Comparison of ENCODE assay signal across 25 mouse cellular contexts in the genomic region with DNA sequence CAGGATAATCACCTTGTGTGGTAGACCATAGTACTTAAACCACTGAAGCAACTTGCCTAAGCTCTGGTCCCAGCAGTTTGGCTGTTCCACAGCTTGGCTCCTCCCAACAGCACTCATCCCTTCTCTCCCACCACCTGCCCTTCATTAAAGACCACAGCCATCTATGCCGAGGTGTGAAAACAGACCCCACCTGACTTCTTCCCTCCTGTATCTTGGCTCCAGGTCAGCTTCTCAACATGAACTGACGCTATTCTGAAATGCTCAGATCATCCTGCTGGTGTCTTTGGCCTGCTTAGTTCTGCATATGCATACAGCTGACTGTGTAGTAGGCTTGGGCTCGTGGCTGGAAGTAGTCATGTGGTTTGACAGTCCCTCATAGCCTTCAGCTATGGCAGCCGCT.
DNase-seq lines count a peak whose midpoint lies in the region; ATAC-seq and TF ChIP-seq lines count a peak whose summit lies in the region.
"Had no signal": no experiment of that assay in that cellular context is flagged by ENCODE, and none has a peak within 500 bp of the region (broad histone marks: within the 10 kb centered on the region; RNA-seq: fewer than 3 reads in every experiment).

No protein-coding gene starts in this region.

- H3K4me2 ChIP-seq in forebrain, embryonic 13.5 days, result no peak overlapping the region
- no peak overlapping the region for H3K4me2 ChIP-seq in forebrain, embryonic 12.5 days
- H3K4me2 ChIP-seq in midbrain, embryonic 14.5 days (ENCODE audit: low read length), result no peak overlapping the region
- H3K4me2 ChIP-seq: heart, embryonic 13.5 days; liver, embryonic 13.5 days; lung, embryonic 14.5 days; neural tube, embryonic 12.5 days; stomach, embryonic 15.5 days had no signal

- H3K9me3 ChIP-seq in forebrain, embryonic 13.5 days (replicated peaks), result 0 out of 2 replicates have a peak, but pooled peaks cover 3% of the 10 kb centered on the region
- H3K9me3 ChIP-seq in forebrain, embryonic 12.5 days, result no peaks in the 10 kb centered on the region
- no peaks in the 10 kb centered on the region for H3K9me3 ChIP-seq in midbrain, embryonic 14.5 days (ENCODE audit: control insufficient read depth, low read length)
- H3K9me3 ChIP-seq: heart, embryonic 13.5 days; liver, embryonic 13.5 days; megakaryocyte, embryonic 14.5 days; neural tube, embryonic 12.5 days; stomach, embryonic 15.5 days had no signal

- no peak for ATAC-seq in forebrain, embryonic 13.5 days
- no peak for ATAC-seq in forebrain, embryonic 12.5 days (ENCODE audit: low FRiP score)
- no peak for ATAC-seq in midbrain, embryonic 14.5 days (ENCODE audit: low FRiP score, low TSS enrichment)
- ATAC-seq: forebrain, postnatal 0 days; inflammation-experienced regulatory T-cells, adult 6 months had no signal

- H3K36me3 ChIP-seq in forebrain, embryonic 13.5 days (ENCODE audit: poor library complexity, severe bottlenecking), result no peaks in the 10 kb centered on the region
- H3K36me3 ChIP-seq in forebrain, embryonic 12.5 days (replicated peaks), result no peaks in the 10 kb centered on the region
- no peaks in the 10 kb centered on the region for H3K36me3 ChIP-seq in midbrain, embryonic 14.5 days (ENCODE audit: control insufficient read depth, insufficient read depth, low read length)
- H3K36me3 ChIP-seq: heart, embryonic 13.5 days; liver, embryonic 13.5 days; neural tube, embryonic 12.5 days; stomach, embryonic 15.5 days had no signal

- TF ChIP-seq POLR2A in olfactory bulb, adult 2 months (IDR thresholded peaks at IDR 0.05; ENCODE audit: insufficient read depth, low read depth, low read length), result no peak

- H3K27me3 ChIP-seq in forebrain, embryonic 13.5 days, result no peaks in the 10 kb centered on the region
- no peaks in the 10 kb centered on the region for H3K27me3 ChIP-seq in forebrain, embryonic 12.5 days
- H3K27me3 ChIP-seq in midbrain, embryonic 14.5 days (ENCODE audit: control insufficient read depth, insufficient read depth, low read length), result no peaks in the 10 kb centered on the region
- H3K27me3 ChIP-seq: heart, embryonic 13.5 days; liver, embryonic 13.5 days; megakaryocyte, embryonic 14.5 days; neural tube, embryonic 12.5 days; stomach, embryonic 15.5 days had no signal

- no peak for TF ChIP-seq CTCF in olfactory bulb, adult 2 months (IDR thresholded peaks at IDR 0.05; ENCODE audit: insufficient read depth, low read depth, low read length)

- WGBS in forebrain, embryonic 13.5 days, result 86% methylated on average over 4 of the region's 4 CpGs
- WGBS in forebrain, embryonic 12.5 days, result 79% methylated on average over 4 of the region's 4 CpGs
- WGBS in midbrain, embryonic 14.5 days, result 69% methylated on average over 4 of the region's 4 CpGs
- WGBS in olfactory bulb, adult 2 months, result 74% methylated on average over 4 of the region's 4 CpGs

- H3K4me1 ChIP-seq in forebrain, embryonic 13.5 days, result peaks cover 16% of the 10 kb centered on the region; the same call in 1 of the 2 replicates
- H3K4me1 ChIP-seq in forebrain, embryonic 12.5 days, result no peaks in the 10 kb centered on the region; the same call in 1 of the 2 replicates
- 0 out of 2 replicates have a peak, but pooled peaks cover 4% of the 10 kb centered on the region for H3K4me1 ChIP-seq in midbrain, embryonic 14.5 days (ENCODE audit: control insufficient read depth, insufficient read depth, low read length)
- H3K4me1 ChIP-seq in olfactory bulb, adult 2 months (ENCODE audit: control insufficient read depth, insufficient read depth, low read length), result peaks cover 8% of the 10 kb centered on the region
- H3K4me1 ChIP-seq: liver, embryonic 13.5 days; megakaryocyte, embryonic 14.5 days; neural tube, embryonic 12.5 days; stomach, embryonic 15.5 days had no signal

- intact Hi-C loops in left cerebral cortex, postnatal 4 days (cut with DNase I), result no loop called here

- no peak overlapping the region for H3K9ac ChIP-seq in forebrain, embryonic 13.5 days
- no peak overlapping the region for H3K9ac ChIP-seq in forebrain, embryonic 12.5 days
- H3K9ac ChIP-seq in midbrain, embryonic 14.5 days (replicated peaks; ENCODE audit: low read length), result no peak overlapping the region
- H3K9ac ChIP-seq: forebrain, postnatal 0 days; heart, embryonic 13.5 days; liver, embryonic 13.5 days; lung, embryonic 14.5 days; neural tube, embryonic 12.5 days; stomach, embryonic 15.5 days had no signal

- no peak overlapping the region for H3K4me3 ChIP-seq in forebrain, embryonic 13.5 days
- H3K4me3 ChIP-seq in forebrain, embryonic 12.5 days (replicated peaks), result no peak overlapping the region
- H3K4me3 ChIP-seq in midbrain, embryonic 14.5 days (replicated peaks; ENCODE audit: low read depth, low read length), result no peak overlapping the region
- no peak overlapping the region for H3K4me3 ChIP-seq in olfactory bulb, adult 2 months (ENCODE audit: insufficient read depth, low read depth, low read length)
- H3K4me3 ChIP-seq: heart, adult 2 months; heart, embryonic 13.5 days; liver, embryonic 13.5 days; megakaryocyte, embryonic 14.5 days; neural tube, embryonic 12.5 days; stomach, embryonic 15.5 days had no signal

- H3K27ac ChIP-seq in forebrain, embryonic 13.5 days, result 0 out of 2 replicates have a peak overlapping the region, but pooled peaks have one; percentile 16
- no peak overlapping the region for H3K27ac ChIP-seq in forebrain, embryonic 12.5 days
- 0 out of 2 replicates have a peak overlapping the region, but pooled peaks have one; percentile 17 for H3K27ac ChIP-seq in midbrain, embryonic 14.5 days (replicated peaks; ENCODE audit: low read depth, low read length)
- H3K27ac ChIP-seq in olfactory bulb, adult 2 months (ENCODE audit: insufficient read depth, low read depth, low read length), result peak overlapping the region; percentile 89
- H3K27ac ChIP-seq: heart, adult 2 months; heart, embryonic 13.5 days; liver, embryonic 13.5 days; neural tube, embryonic 12.5 days; stomach, embryonic 15.5 days had no signal

- peak; percentile 38 for DNase-seq in left cerebral cortex, postnatal 4 days
- no peak for DNase-seq in left cerebral cortex, adult 18-20 months (ENCODE audit: low spot score in 2 of 2)
- no peak for DNase-seq in midbrain, embryonic 14.5 days
- no peak for DNase-seq in ovary, postnatal 14 days (ENCODE audit: low spot score)
- DNase-seq: adrenal gland, adult 8-10 months; forebrain, postnatal 0 days; gastrocnemius, postnatal 25 days; heart, adult 2 months; heart, postnatal 14 days; kidney, adult 18-20 months; kidney, postnatal 4 days; liver, embryonic 13.5 days; lung, embryonic 14.5 days; lung, postnatal 36 days; right cerebral cortex, adult 18-20 months; right cerebral cortex, postnatal 4 days; thymus, postnatal 36 days had no signal
